Mouse (Mus musculus): ENCODE measurements around the gene Lrmp. TPM values are rescaled to one million over a fixed set of nuclear protein-coding genes. Genes with fewer than 3 reads are reported as not detected.
A peak's percentile ranks its signal among the peaks of the same experiment; 100 is the strongest.

Gene Lrmp
- total RNA-seq, 2 experiments from 2014 or later, result 1.7 to 2.1 TPM

DNA sequence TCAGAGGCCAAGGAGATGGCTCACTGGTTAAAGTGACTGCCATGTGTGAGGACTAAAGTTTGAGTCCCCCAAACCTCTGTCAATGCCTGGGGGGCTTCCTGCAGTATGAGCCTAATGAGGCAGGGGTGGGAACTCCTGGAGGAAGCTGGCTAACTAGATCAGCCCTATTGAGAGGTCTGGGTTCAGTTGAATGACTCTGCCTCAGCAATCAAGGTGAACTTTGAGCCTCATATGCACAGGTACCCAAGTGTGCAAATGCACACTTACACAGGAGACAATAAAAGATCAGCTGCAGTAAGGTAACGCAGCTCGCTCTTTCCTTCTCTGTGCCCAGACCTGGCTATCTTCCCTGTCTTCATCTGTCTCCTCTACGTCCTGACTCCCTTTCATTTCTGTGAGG, 77.6 kb downstream of the Lrmp start:
- intact Hi-C loops (cut with DNase I), result no loop called here
- no peak for DNase-seq

DNA sequence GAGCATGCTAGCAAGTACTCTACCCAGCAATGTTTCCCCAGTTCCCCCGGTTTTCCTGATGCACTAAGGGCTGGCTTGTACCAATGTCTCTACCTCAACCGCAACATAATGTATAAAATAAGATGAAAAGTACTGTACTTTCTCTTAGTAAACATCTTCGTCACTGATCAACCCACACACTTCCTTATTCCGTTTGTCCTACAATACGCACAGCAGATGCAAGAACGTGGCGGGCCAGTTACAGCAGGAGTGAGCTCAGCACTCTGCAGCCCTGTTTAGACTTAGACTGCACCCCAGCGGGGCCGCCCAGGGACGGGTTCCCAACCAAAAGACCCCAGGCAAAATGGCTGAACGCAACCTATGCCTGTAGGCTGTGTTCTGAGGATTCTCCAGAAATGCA, 78.0 kb downstream of the Lrmp start:
- intact Hi-C loops (cut with DNase I), result no loop called here
- no peak for DNase-seq

DNA sequence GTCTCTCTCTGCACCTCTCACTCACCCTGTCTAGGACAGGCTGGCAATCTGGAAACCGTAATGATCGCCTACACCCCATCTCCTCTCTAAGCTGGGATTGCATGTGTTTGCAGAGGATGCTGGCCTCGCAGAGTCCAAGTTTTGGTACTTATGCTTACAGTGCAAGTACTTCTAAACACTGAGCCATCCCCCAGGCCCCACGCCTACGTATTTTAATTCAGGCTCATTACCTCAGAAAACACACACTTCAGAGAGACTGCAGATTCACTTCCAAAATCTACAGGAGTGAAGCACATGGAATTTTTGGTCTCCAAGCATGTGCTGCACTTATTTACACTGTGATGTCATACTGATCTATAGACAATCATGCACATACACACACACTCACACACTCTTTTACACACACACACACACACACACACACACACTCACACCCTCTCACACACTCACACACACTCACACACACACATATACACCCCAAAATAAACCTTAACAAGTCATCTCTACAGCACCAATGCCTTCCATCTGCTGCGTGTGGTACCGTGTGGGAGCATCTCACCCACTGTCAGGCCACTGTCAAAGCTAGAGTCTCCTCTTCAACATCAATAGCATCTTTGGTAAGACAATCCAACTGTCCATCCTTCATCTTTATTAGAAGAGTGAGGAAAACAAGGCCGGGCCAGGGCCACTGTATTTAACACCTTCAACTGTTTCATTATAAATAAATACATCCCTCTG, 82.7 kb downstream of the Lrmp start:
- intact Hi-C loops (cut with DNase I), result no loop called here
- DNase-seq, result no peak

- DNase-seq, result no peak
- intact Hi-C loops (cut with DNase I), result no loop called here
These were observed 87.1 kb downstream of the Lrmp start for GRCm38 (mm10) chr6:145202432-145203125.

GRCm38 (mm10) chr6:145204440-145204839, 89.0 kb downstream of the Lrmp start:
- DNase-seq, result no peak
- intact Hi-C loops (cut with DNase I), result no loop called here

GRCm38 (mm10) chr6:145205142-145205541, 89.7 kb downstream of the Lrmp start:
- no peak for DNase-seq
- intact Hi-C loops (cut with DNase I), result no loop called here

GRCm38 (mm10) chr6:145210056-145210680, 94.7 kb downstream of the Lrmp start:
- no peak for DNase-seq
- intact Hi-C loops (cut with DNase I), result loop anchor here (2.0 kb wide), 1 partner anchor 39 kb away; no protein-coding TSS in a partner anchor

GRCm38 (mm10) chr6:145210816-145211338, 95.4 kb downstream of the Lrmp start, which contains the start of the genes Casc1 and Etfrf1:
Gene Casc1, minus strand, starts transcription at chr6:145211005.
Gene Etfrf1, plus strand, starts transcription at chr6:145211134.
- peak; percentile 99 for DNase-seq
- intact Hi-C loops (cut with DNase I), result loop anchor here (1.0 to 2.0 kb wide), 2 partner anchors 38 to 130 kb away; no protein-coding TSS in a partner anchor

DNA sequence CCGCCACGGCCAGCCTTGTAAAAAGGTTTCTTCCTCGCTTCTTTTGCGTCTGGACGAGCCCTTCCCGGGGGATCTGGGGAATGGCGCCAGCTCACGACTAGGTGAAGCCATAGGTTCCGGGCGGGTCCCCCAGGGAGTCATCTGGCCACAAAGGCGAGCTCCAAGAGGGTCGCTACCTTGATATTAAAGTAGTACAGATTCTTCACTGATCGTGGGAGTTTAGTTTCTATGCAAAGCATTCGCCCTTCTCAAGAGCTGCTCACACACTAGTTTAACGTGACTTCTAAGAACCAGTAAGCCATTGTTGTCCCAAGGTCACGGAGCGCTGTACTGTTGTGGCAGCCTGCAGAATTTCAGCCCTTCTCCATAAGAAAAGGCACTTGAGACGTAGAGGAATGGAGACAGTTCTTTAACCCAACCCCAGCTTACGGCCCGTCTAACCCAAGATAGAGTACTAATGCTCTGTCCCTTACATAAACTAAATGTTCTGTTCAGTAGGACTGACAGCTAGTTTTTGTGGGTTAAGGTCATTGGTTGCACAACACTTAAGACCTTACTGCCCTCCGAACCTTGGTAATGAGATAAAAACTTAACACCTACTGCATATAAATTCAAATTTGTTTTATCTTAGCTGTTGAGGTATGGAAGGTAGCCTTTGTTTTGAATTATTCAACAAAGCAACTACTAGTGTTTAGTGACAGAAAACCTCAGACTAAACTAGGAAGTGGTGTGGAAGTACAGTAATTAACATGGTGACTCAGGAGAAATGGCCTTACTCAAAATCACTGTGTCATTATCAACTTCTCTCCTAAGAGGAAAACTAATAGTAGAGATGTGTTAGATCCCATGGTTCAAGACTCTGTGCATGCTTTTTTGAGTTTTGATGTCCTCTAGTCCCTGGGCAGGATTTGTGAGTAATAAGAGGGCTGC, 96.2 kb downstream of the Lrmp start:
- intact Hi-C loops (cut with DNase I), result loop anchor here (1.0 to 2.0 kb wide), 2 partner anchors 37 to 130 kb away; no protein-coding TSS in a partner anchor
- DNase-seq, result peak in 1 of 2 experiments; percentile 16

GRCm38 (mm10) chr6:145213916-145214315, 98.5 kb downstream of the Lrmp start:
- intact Hi-C loops (cut with DNase I), result no loop called here
- DNase-seq, result no peak

GRCm38 (mm10) chr6:145215826-145216225, 100.4 kb downstream of the Lrmp start:
- intact Hi-C loops (cut with DNase I), result no loop called here
- no peak for DNase-seq

GRCm38 (mm10) chr6:145224246-145224645, 108.8 kb downstream of the Lrmp start:
- intact Hi-C loops (cut with DNase I), result no loop called here
- no peak for DNase-seq

Other genes starting within 250 kb of the Lrmp start
- 1 to 10 TPM; 3.0 to 4.0 TPM for gene Bcat1, start 39.5 kb upstream of the Lrmp start, total RNA-seq (2021)
- under 1 TPM; 0.40 to 0.77 TPM for gene Casc1, start 95.4 kb downstream of the Lrmp start, total RNA-seq (2021)
- 10 to 100 TPM; 84.5 to 98.7 TPM for gene Etfrf1, start 95.5 kb downstream of the Lrmp start, total RNA-seq (2021)
- 10 to 100 TPM; 45.9 to 48.4 TPM for gene Kras, start 134.6 kb downstream of the Lrmp start, total RNA-seq (2021)

All from heart, postnatal 10 days (tissue).